Mouse (Mus musculus) limb, embryonic 11.5 days (tissue): ENCODE measurements at regions not wholly inside any gene's neighbourhood (a gene's known extent, or its start where the extent isn't known, plus 50 kb on each side); places are given as distances from the start of the nearest gene placed in this dataset.

ENCODE experiments used
- ATAC-seq: fragments of 200-750 bp; cut with Nextera tagmentation; 2 replicates; pipeline ENCODE4 v1.8.0; 2017; ENCODE audit warnings: low read depth; ENCODE audit not compliant: insufficient number of reproducible peaks, low FRiP score, low TSS enrichment
- DNase-seq: peaks from one replicate; pipeline ENCODE4 v3.0.0-alpha.2; 2015; ENCODE audit warnings: low spot score
- H3K27ac ChIP-seq: fragments of 300-500 bp; sonication (generic); replicated peaks from 2 replicates; pipeline ENCODE4 v1.5.1; 2014; ENCODE audit warnings: low read depth, mild to moderate bottlenecking, low read length
- H3K27me3 ChIP-seq: fragments of 300-500 bp; sonication (generic); 2 replicates; pipeline ENCODE4 v1.6.1; 2014; ENCODE audit warnings: mild to moderate bottlenecking, low read length, mixed read lengths; ENCODE audit not compliant: control insufficient read depth, insufficient read depth
- H3K36me3 ChIP-seq: fragments of 300-500 bp; sonication (generic); 2 replicates; pipeline ENCODE4 v1.6.1; 2014; ENCODE audit warnings: mild to moderate bottlenecking, low read length, moderate library complexity, mixed read lengths; ENCODE audit not compliant: control insufficient read depth, insufficient read depth
- H3K4me1 ChIP-seq: fragments of 300-500 bp; sonication (generic); 2 replicates; pipeline ENCODE4 v1.6.1; 2014; ENCODE audit warnings: low read length, mixed read lengths; ENCODE audit not compliant: control insufficient read depth, insufficient read depth
- H3K4me2 ChIP-seq: fragments of 300-500 bp; sonication (generic); 2 replicates; pipeline ENCODE4 v1.6.1; 2014; ENCODE audit warnings: low read depth, mild to moderate bottlenecking, moderate library complexity; ENCODE audit not compliant: severe bottlenecking
- H3K4me3 ChIP-seq: fragments of 300-500 bp; sonication (generic); 2 replicates; pipeline ENCODE4 v1.5.1; 2014; ENCODE audit warnings: low read depth, low read length
- H3K9ac ChIP-seq: fragments of 300-500 bp; sonication (generic); 2 replicates; pipeline ENCODE4 v1.6.1; 2014; ENCODE audit warnings: mild to moderate bottlenecking, low read length
- H3K9me3 ChIP-seq: fragments of 300-500 bp; sonication (generic); 2 replicates; pipeline ENCODE4 v1.6.1; 2016; ENCODE audit warnings: low read length; ENCODE audit not compliant: control insufficient read depth
- WGBS: fragments of 180-500 bp; shearing (Covaris S2); extraction: QIAGEN DNeasy Blood & Tissue Kit; methylation state at CpG from one replicate; pipeline ENCODE4 v1.1.7; 2014; 5-methylcytosine and 5-hydroxymethylcytosine counted together

DNA sequence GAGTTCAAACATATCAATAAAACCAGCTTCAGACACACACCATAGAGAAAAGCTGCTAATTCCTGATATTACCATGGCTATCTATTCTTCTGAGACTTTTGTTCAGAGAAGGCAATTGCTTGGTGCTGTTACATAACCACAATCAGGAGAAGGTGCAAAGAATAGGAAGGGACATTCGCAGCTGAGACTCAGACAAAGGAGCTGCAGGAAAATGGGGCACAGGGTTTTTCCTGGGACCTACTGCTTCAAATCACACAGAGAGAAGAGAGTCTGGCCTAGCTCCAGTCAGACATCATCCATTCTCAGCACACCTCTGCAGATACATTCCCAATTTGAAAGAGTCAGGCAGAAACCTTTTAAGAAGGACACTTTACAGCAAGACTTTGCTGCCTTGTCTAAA, 219.4 kb upstream of the Ercc4 start:
- ATAC-seq (no peak), DNase-seq (no peak)
- Histone ChIP-seq H3K4me3 (no peak overlapping the region), H3K36me3 (no peaks in the 10 kb centered on the region), H3K9ac (no peak overlapping the region), H3K4me1 (no peaks in the 10 kb centered on the region), H3K4me2 (no peak overlapping the region), H3K27ac (no peak overlapping the region), H3K9me3 (no peaks in the 10 kb centered on the region), H3K27me3 (no peaks in the 10 kb centered on the region)
- 85% methylated on average over 1 of the region's 1 CpGs for WGBS

- Histone ChIP-seq H3K4me2 (no peak overlapping the region), H3K27ac (no peak overlapping the region), H3K36me3 (no peaks in the 10 kb centered on the region), H3K27me3 (no peaks in the 10 kb centered on the region), H3K4me1 (no peaks in the 10 kb centered on the region), H3K9me3 (no peaks in the 10 kb centered on the region), H3K4me3 (no peak overlapping the region), H3K9ac (no peak overlapping the region)
- no peak for ATAC-seq
- 80% methylated on average over 3 of the region's 3 CpGs for WGBS
- no peak for DNase-seq
Measured at GRCm38 (mm10) chr16:12890545-12890944, 218.9 kb upstream of the Ercc4 start.

GRCm38 (mm10) chr16:12892658-12893305, 216.7 kb upstream of the Ercc4 start:
- H3K36me3 ChIP-seq = no peaks in the 10 kb centered on the region
- H3K9ac ChIP-seq = no peak overlapping the region
- H3K27ac ChIP-seq = no peak overlapping the region
- DNase-seq (no peak), ATAC-seq (no peak)
- no peaks in the 10 kb centered on the region for H3K27me3 ChIP-seq
- H3K9me3 ChIP-seq = no peaks in the 10 kb centered on the region
- 82% methylated on average over 7 of the region's 7 CpGs for WGBS
- H3K4me2 ChIP-seq = no peak overlapping the region
- H3K4me3 ChIP-seq = no peak overlapping the region
- no peaks in the 10 kb centered on the region for H3K4me1 ChIP-seq

DNA sequence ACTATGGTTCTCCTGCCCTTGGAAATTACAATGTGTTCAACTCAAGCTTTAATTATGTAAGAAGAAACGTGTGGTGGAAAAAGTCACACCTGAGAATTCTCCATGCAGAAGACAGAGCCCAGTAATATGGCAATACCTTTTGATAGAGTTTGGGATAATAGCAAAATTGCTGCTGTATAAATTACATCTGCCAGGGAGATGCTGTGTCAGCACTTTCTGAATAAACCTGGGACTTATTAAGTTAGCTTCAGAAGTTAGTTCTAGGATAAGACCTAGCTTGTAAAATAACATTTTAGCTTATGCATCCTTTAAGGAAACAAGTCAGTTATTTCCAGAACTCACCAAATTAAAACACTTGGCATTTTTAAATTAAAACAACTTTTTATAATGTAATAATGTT, 212.2 kb upstream of the Ercc4 start:
- DNase-seq (no peak), ATAC-seq (no peak)
- no peak overlapping the region for H3K4me2 ChIP-seq
- no peaks in the 10 kb centered on the region for H3K4me1 ChIP-seq
- 86% methylated on average over 1 of the region's 1 CpGs for WGBS
- no peaks in the 10 kb centered on the region for H3K9me3 ChIP-seq
- H3K27me3 ChIP-seq = no peaks in the 10 kb centered on the region
- no peak overlapping the region for H3K9ac ChIP-seq
- no peak overlapping the region for H3K27ac ChIP-seq
- no peak overlapping the region for H3K4me3 ChIP-seq
- no peaks in the 10 kb centered on the region for H3K36me3 ChIP-seq

- Histone ChIP-seq H3K27me3 (no peaks in the 10 kb centered on the region), H3K4me2 (no peak overlapping the region), H3K4me1 (no peaks in the 10 kb centered on the region), H3K36me3 (no peaks in the 10 kb centered on the region), H3K27ac (no peak overlapping the region), H3K4me3 (no peak overlapping the region), H3K9me3 (no peaks in the 10 kb centered on the region), H3K9ac (no peak overlapping the region)
- 85% methylated on average over 8 of the region's 8 CpGs for WGBS
- DNase-seq (no peak), ATAC-seq (no peak)
Measured at GRCm38 (mm10) chr16:12900670-12901069, 208.8 kb upstream of the Ercc4 start.

DNA sequence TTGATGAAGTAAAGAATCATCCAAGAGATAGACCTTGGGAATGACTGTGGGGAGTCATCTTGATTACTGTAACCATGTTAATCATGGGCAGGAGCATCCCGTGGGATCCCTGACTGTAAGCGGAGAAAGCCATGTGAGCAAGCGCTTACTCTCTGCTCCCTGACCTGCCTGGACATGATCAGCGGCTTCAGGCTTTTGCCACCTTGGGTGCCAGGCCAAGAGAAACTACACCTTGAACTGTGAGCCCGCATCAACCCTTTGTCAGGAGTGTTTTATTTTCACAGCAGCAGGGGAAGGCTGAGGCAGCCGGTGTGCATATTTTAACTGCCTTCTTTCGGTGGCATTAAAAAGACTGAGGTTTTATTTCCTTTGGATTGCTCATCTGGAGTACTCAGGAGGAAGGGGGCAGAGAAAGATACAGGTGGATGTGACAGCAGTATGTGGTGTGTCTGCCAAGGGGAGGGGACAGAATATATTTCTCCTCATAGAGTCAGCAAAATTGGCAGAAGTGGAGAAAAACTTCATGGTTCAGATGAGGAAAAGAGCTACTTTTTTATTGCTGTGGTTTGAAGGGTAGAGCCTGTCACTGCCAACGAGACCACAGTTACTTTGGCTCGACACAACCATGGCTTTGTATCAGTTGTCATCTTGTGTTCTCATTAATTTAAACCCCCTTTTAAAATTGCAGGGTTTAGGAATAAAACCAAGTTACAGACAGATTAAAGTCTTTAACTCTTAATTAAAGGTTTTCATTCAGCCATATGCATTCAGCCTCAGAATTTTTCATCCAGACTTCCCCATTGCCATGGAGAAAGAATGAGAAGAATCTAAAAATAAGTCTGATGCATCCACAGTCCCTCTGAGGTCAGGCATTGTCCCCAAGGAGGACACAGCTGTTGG, 208.1 kb upstream of the Ercc4 start:
- no peaks in the 10 kb centered on the region for H3K36me3 ChIP-seq
- WGBS = 81% methylated on average over 9 of the region's 9 CpGs
- H3K27ac ChIP-seq = no peak overlapping the region
- H3K9ac ChIP-seq = no peak overlapping the region
- H3K4me2 ChIP-seq = no peak overlapping the region
- H3K27me3 ChIP-seq = no peaks in the 10 kb centered on the region
- no peak overlapping the region for H3K4me3 ChIP-seq
- ATAC-seq (no peak), DNase-seq (no peak)
- no peaks in the 10 kb centered on the region for H3K4me1 ChIP-seq
- H3K9me3 ChIP-seq = no peaks in the 10 kb centered on the region

DNA sequence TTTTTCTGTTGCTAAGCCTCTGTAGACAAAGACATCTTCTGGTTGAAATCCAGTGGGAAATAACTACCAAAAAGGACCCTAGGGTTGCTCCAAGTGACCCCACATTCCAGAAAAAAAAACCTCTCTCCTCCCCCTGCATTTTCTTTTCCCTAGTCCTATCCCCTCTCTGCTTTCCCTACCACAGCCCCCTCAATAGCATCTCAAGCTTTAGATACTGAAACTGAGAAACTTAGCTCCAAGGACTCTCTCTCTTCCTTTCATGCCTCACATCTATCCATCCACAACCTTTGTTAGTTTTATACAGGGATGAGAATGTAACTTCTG, 207.5 kb upstream of the Ercc4 start:
- DNase-seq = no peak
- Histone ChIP-seq H3K27ac (no peak overlapping the region), H3K36me3 (no peaks in the 10 kb centered on the region), H3K27me3 (no peaks in the 10 kb centered on the region), H3K9me3 (no peaks in the 10 kb centered on the region), H3K9ac (no peak overlapping the region), H3K4me1 (no peaks in the 10 kb centered on the region), H3K4me3 (no peak overlapping the region), H3K4me2 (no peak overlapping the region)
- no peak for ATAC-seq

DNA sequence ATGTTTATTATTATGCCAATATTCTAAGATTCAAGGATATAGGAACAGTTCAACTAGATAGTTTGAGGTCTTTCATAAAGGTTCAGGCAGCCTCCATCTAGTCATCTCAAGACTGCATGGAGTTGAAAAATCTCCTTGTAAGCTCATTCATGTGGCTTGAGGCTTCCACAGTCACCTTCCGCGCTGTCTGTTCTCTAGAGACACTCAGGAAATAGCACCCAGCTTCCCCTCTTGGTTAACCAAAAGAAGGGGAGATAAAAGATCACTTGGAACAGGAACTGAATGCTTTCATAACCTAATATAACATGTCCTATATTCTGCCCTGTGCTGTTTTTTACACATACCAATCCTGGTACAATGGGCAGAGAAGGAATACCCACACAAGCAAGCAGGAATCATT, 206.3 kb upstream of the Ercc4 start:
- no peaks in the 10 kb centered on the region for H3K9me3 ChIP-seq
- WGBS = 87% methylated on average over 2 of the region's 2 CpGs

More for the DNA sequence above, 206.3 kb upstream of the Ercc4 start:
- Histone ChIP-seq H3K9ac (no peak overlapping the region), H3K4me2 (no peak overlapping the region), H3K4me1 (no peaks in the 10 kb centered on the region), H3K27me3 (no peaks in the 10 kb centered on the region), H3K27ac (no peak overlapping the region), H3K4me3 (no peak overlapping the region), H3K36me3 (no peaks in the 10 kb centered on the region)
- ATAC-seq (no peak), DNase-seq (no peak)
